Mouse (Mus musculus) thymus, adult 2 months (tissue): ENCODE measurements around the gene Htra1. TPM values are rescaled to one million over a fixed set of nuclear protein-coding genes. Genes with fewer than 3 reads are reported as not detected.

Experiments used
- DNase-seq: peaks from one replicate; pipeline ENCODE4 v3.0.0; 2021
- H3K27ac ChIP-seq: fragments of 200-500 bp; 2 replicates; pipeline ENCODE4 v1.5.1; 2012; ENCODE audit warnings: low read length, control low read depth; ENCODE audit not compliant: control insufficient read depth, insufficient read depth
- H3K27me3 ChIP-seq: fragments of 200-500 bp; 2 replicates; pipeline ENCODE4 v1.6.1; 2012; ENCODE audit warnings: mild to moderate bottlenecking, low read length, moderate library complexity, mixed read lengths; ENCODE audit not compliant: control insufficient read depth, insufficient read depth
- H3K36me3 ChIP-seq: fragments of 200-500 bp; 2 replicates; pipeline ENCODE4 v1.6.1; 2012; ENCODE audit warnings: mild to moderate bottlenecking, low read length, moderate library complexity; ENCODE audit not compliant: control insufficient read depth, insufficient read depth
- H3K4me1 ChIP-seq: fragments of 200-500 bp; replicated peaks from 2 replicates; pipeline ENCODE4 v1.6.1; 2012; ENCODE audit warnings: low read length; ENCODE audit not compliant: control insufficient read depth, insufficient read depth
- H3K4me3 ChIP-seq: fragments of 200-500 bp; 2 replicates; pipeline ENCODE4 v1.5.1; 2012; ENCODE audit warnings: mild to moderate bottlenecking, low read length, control low read depth, moderate library complexity; ENCODE audit not compliant: control insufficient read depth, insufficient read depth
- CTCF ChIP-seq: fragments of 200-500 bp; IDR thresholded peaks from 2 replicates; pipeline ENCODE4 v1.5.1; 2012; ENCODE audit warnings: mild to moderate bottlenecking, control low read depth, low read length, moderate library complexity, borderline replicate concordance; ENCODE audit not compliant: control insufficient read depth, poor library complexity, insufficient read depth; ENCODE audit errors: extremely low read depth
- POLR2A ChIP-seq: fragments of 200-500 bp; IDR thresholded peaks from 2 replicates; pipeline ENCODE4 v1.6.1; 2012; ENCODE audit warnings: mild to moderate bottlenecking, low read length, control low read depth, moderate library complexity; ENCODE audit not compliant: control insufficient read depth, poor library complexity, insufficient read depth; ENCODE audit errors: extremely low read depth
- WGBS: fragments of 180-500 bp; shearing (Covaris S2); methylation state at CpG from one replicate; pipeline ENCODE4 v1.1.7; 2018; 5-methylcytosine and 5-hydroxymethylcytosine counted together
- polyA plus RNA-seq: library from polyadenylated mRNA; depleted of rRNA; stranded (reverse); fragments of >200 nt; gene quantifications from 2 replicates; pipeline ENCODE4 v1.2.3, GENCODE M21; 2012; rRNA removed

Gene Htra1
- polyA plus RNA-seq, 1 experiment = 35.8 TPM

- no peak overlapping the region for H3K27ac ChIP-seq
- no peak for DNase-seq
- no peak overlapping the region for H3K4me3 ChIP-seq
- TF ChIP-seq POLR2A (no peak), CTCF (no peak)
- no peaks in the 10 kb centered on the region for H3K4me1 ChIP-seq
- H3K36me3 ChIP-seq = no peaks in the 10 kb centered on the region
- H3K27me3 ChIP-seq = no peaks in the 10 kb centered on the region
- 92% methylated on average over 2 of the region's 2 CpGs for WGBS
Measured at GRCm38 (mm10) chr7:131019181-131019580, 83.3 kb downstream of the Htra1 start.

- TF ChIP-seq CTCF (no peak), POLR2A (no peak)
- H3K36me3 ChIP-seq = no peaks in the 10 kb centered on the region
- no peak overlapping the region for H3K4me3 ChIP-seq
- no peaks in the 10 kb centered on the region for H3K4me1 ChIP-seq
- no peak overlapping the region for H3K27ac ChIP-seq
- no peak for DNase-seq
- no peaks in the 10 kb centered on the region for H3K27me3 ChIP-seq
- WGBS = 20% methylated on average over 1 of the region's 1 CpGs
Measured at GRCm38 (mm10) chr7:131024807-131025206, 88.9 kb downstream of the Htra1 start.

- Histone ChIP-seq H3K27ac (no peak overlapping the region), H3K27me3 (no peaks in the 10 kb centered on the region), H3K36me3 (no peaks in the 10 kb centered on the region), H3K4me3 (no peak overlapping the region), H3K4me1 (no peaks in the 10 kb centered on the region)
- WGBS = 100% methylated on average over 1 of the region's 1 CpGs
- DNase-seq = no peak
- no peak for TF ChIP-seq POLR2A
- no peak for TF ChIP-seq CTCF
Measured at GRCm38 (mm10) chr7:131027557-131027956, 91.6 kb downstream of the Htra1 start.

- no peak within 1 kb of the TSS for H3K4me3 ChIP-seq
- H3K36me3 ChIP-seq = no peaks in the 10 kb centered on the region
- 0 out of 2 replicates have a peak, but pooled peaks cover 2% of the 10 kb centered on the region for H3K4me1 ChIP-seq
- no peak for DNase-seq
- no peaks in the 10 kb centered on the region for H3K27me3 ChIP-seq
- TF ChIP-seq CTCF = no peak
- no peak for TF ChIP-seq POLR2A
- 70% methylated on average over 5 of the region's 5 CpGs for WGBS
- no peak within 1 kb of the TSS for H3K27ac ChIP-seq
Measured at GRCm38 (mm10) chr7:131031755-131032154, 95.8 kb downstream of the Htra1 start, which contains the start of gene Dmbt1. Gene Dmbt1 (plus strand): TSS chr7:131032053.

Other genes starting within 250 kb of the Htra1 start
- gene Btbd16, start 162.0 kb upstream of the Htra1 start, polyA plus RNA-seq = 0.13 and 0.15 TPM in 2 replicates
- gene Plekha1, start 70.4 kb upstream of the Htra1 start, polyA plus RNA-seq = 23.1 and 23.7 TPM in 2 replicates
- 0.64 and 0.94 TPM in 2 replicates for gene Dmbt1, start 95.9 kb downstream of the Htra1 start, polyA plus RNA-seq
- not detected in 2 replicates for gene 4933402N03Rik, start 210.2 kb downstream of the Htra1 start, polyA plus RNA-seq
- 0.26 TPM in 2 replicates for gene 5430419D17Rik, start 238.3 kb downstream of the Htra1 start, polyA plus RNA-seq